In the genomic region with DNA sequence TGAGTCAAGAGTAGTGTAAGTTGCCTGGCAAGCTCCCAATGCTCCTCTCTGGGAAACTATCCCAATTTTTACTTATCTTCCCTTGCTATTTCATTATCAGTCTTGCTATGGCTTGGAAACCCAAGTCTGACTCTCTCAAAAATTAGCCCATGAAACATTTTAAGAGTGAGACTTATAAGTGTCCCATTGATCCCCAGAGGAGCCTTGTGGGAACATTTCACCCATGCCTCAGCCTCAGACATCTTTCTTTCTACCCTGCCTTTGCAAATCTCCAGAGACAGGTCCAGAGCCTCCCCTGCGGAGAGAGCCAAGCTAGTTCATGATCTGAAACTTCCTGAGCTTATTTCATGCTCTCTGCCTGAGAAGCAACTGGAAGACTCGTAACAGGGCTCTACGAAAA, we compare ENCODE assay signal across 26 mouse cellular contexts.
DNase-seq lines count a peak whose midpoint lies in the region; ATAC-seq and TF ChIP-seq lines count a peak whose summit lies in the region.
"Had no signal": no experiment of that assay in that cellular context is flagged by ENCODE, and none has a peak within 500 bp of the region (broad histone marks: within the 10 kb centered on the region; RNA-seq: fewer than 3 reads in every experiment).

No protein-coding gene starts in this region.

- no peak overlapping the region for H3K27ac ChIP-seq in liver, adult 2 months (replicated peaks; ENCODE audit: insufficient read depth, low read depth, low read length)
- no peak overlapping the region for H3K27ac ChIP-seq in liver, postnatal 0 days (ENCODE audit: low read depth)
- H3K27ac ChIP-seq: embryonic facial prominence, embryonic 10.5 days; embryonic facial prominence, embryonic 13.5 days; forebrain, embryonic 12.5 days; forebrain, embryonic 15.5 days; heart, embryonic 10.5 days; hindbrain, embryonic 12.5 days; intestine, embryonic 15.5 days had no signal

- TF ChIP-seq EP300 in liver, postnatal 0 days (IDR thresholded peaks at IDR 0.05; ENCODE audit: low read depth) = no peak

- no peaks in the 10 kb centered on the region for H3K79me2 ChIP-seq in liver, adult 2 months (ENCODE audit: control insufficient read depth, insufficient read depth, low read length)

- no peak for TF ChIP-seq CTCF in liver, adult 2 months (IDR thresholded peaks at IDR 0.05; ENCODE audit: low read depth, low read length)
- no peak for TF ChIP-seq CTCF in liver, postnatal 0 days (IDR thresholded peaks at IDR 0.05; ENCODE audit: low read depth)

- H3K9ac ChIP-seq in liver, adult 2 months (ENCODE audit: low read depth, low read length) = no peak overlapping the region
- no peak overlapping the region for H3K9ac ChIP-seq in liver, postnatal 0 days (replicated peaks)
- H3K9ac ChIP-seq: embryonic facial prominence, embryonic 13.5 days; forebrain, embryonic 12.5 days; forebrain, embryonic 15.5 days; hindbrain, embryonic 12.5 days; intestine, embryonic 15.5 days had no signal

- intact Hi-C loops in heart, postnatal 36 days (cut with DNase I) = no loop called here
- intact Hi-C loops in heart, postnatal 10 days (cut with DNase I) = no loop called here
- intact Hi-C loops in heart, postnatal 25 days (cut with DNase I) = no loop called here

- no peaks in the 10 kb centered on the region for H3K9me3 ChIP-seq in liver, postnatal 0 days (ENCODE audit: low read length)
- H3K9me3 ChIP-seq: embryonic facial prominence, embryonic 10.5 days; embryonic facial prominence, embryonic 13.5 days; forebrain, embryonic 12.5 days; forebrain, embryonic 15.5 days; heart, embryonic 10.5 days; hindbrain, embryonic 12.5 days; intestine, embryonic 15.5 days had no signal

- no peaks in the 10 kb centered on the region for H3K4me1 ChIP-seq in liver, adult 2 months (ENCODE audit: control insufficient read depth, insufficient read depth, low read length)
- H3K4me1 ChIP-seq in liver, postnatal 0 days (ENCODE audit: insufficient read depth) = peaks cover 5% of the 10 kb centered on the region
- H3K4me1 ChIP-seq: embryonic facial prominence, embryonic 10.5 days; embryonic facial prominence, embryonic 13.5 days; forebrain, embryonic 12.5 days; forebrain, embryonic 15.5 days; heart, embryonic 10.5 days had no signal

- WGBS in liver, adult 2 months = 79% methylated on average over 3 of the region's 3 CpGs
- 58% methylated on average over 3 of the region's 3 CpGs for WGBS in liver, postnatal 0 days (ENCODE audit: insufficient replicate concordance)

- H3K4me2 ChIP-seq in liver, postnatal 0 days (ENCODE audit: low read depth, low read length) = no peak overlapping the region
- H3K4me2 ChIP-seq: embryonic facial prominence, embryonic 13.5 days; forebrain, embryonic 12.5 days; forebrain, embryonic 15.5 days; hindbrain, embryonic 12.5 days; intestine, embryonic 15.5 days had no signal

- no peaks in the 10 kb centered on the region for H3K36me3 ChIP-seq in liver, adult 2 months (ENCODE audit: control insufficient read depth, insufficient read depth, low read length)
- H3K36me3 ChIP-seq in liver, postnatal 0 days (replicated peaks; ENCODE audit: insufficient read depth, low read length) = no peaks in the 10 kb centered on the region
- H3K36me3 ChIP-seq: embryonic facial prominence, embryonic 10.5 days; embryonic facial prominence, embryonic 13.5 days; forebrain, embryonic 12.5 days; forebrain, embryonic 15.5 days; heart, embryonic 10.5 days; hindbrain, embryonic 12.5 days; intestine, embryonic 15.5 days had no signal

- no peak for TF ChIP-seq POLR2A in liver, adult 2 months (IDR thresholded peaks at IDR 0.05; ENCODE audit: extremely low read depth, insufficient read depth, low read length)

- no peak overlapping the region for H3K4me3 ChIP-seq in liver, adult 2 months (ENCODE audit: insufficient read depth, low read depth, low read length)
- no peak overlapping the region for H3K4me3 ChIP-seq in liver, postnatal 0 days (ENCODE audit: low read depth, low read length)
- H3K4me3 ChIP-seq: embryonic facial prominence, embryonic 10.5 days; embryonic facial prominence, embryonic 13.5 days; erythroblast, embryonic 14.5 days; forebrain, embryonic 12.5 days; forebrain, embryonic 15.5 days; heart, embryonic 10.5 days; hindbrain, embryonic 12.5 days; intestine, embryonic 15.5 days had no signal

- DNase-seq in heart, adult 11 months = peak; percentile 94
- DNase-seq in heart, postnatal 36 days = no peak
- DNase-seq in heart, postnatal 10 days = peak; percentile 31 to 44
- no peak for DNase-seq in heart, postnatal 25 days (ENCODE audit: low spot score)
- DNase-seq in liver, adult 2 months (ENCODE audit: extremely low read depth, low read depth, low spot score) = peak; percentile 27
- DNase-seq in liver, postnatal 0 days = no peak
- DNase-seq in adipocyte (ENCODE audit: low spot score) = peak; percentile 15
- DNase-seq in cerebellum, adult 11-12 months = no peak
- DNase-seq: adrenal gland, adult 2 months; adrenal gland, postnatal 14 days; cerebellum, adult 11 months; cerebellum, adult 8-10 months; cerebellum, postnatal 10 days; cerebellum, postnatal 36 days; embryo, embryonic 11 days; gastrocnemius, postnatal 25 days; kidney, adult 18-20 months had no signal

- no peaks in the 10 kb centered on the region for H3K27me3 ChIP-seq in liver, adult 2 months (ENCODE audit: control insufficient read depth, insufficient read depth, low read length)
- no peaks in the 10 kb centered on the region for H3K27me3 ChIP-seq in liver, postnatal 0 days (ENCODE audit: insufficient read depth, low read length)
- H3K27me3 ChIP-seq: forebrain, embryonic 15.5 days; hindbrain, embryonic 12.5 days; intestine, embryonic 15.5 days had no signal

- no peak for ATAC-seq in liver, postnatal 0 days
- ATAC-seq: forebrain, embryonic 15.5 days; hindbrain, embryonic 16.5 days; intestine, embryonic 15.5 days had no signal

Comparison
In these comparisons a context has a peak if more than half of its experiments do, and no peak if none do; other contexts are left out.
1. DNase-seq: peak in heart, adult 11 months (single experiment), heart, postnatal 10 days (2 of 2), liver, adult 2 months (single experiment) and adipocyte (single experiment); none in heart, postnatal 36 days (0 of 2), heart, postnatal 25 days (single experiment), liver, postnatal 0 days (single experiment) and cerebellum, adult 11-12 months (single experiment).